Mouse (Mus musculus): ENCODE results near the gene C9orf72. TPM values are rescaled to one million over a fixed set of nuclear protein-coding genes. Genes with fewer than 3 reads are reported as not detected.
A peak's percentile ranks its signal among the peaks of the same experiment; 100 is the strongest.
"Not testable (repeated sequence)": the region's sequence is repeated elsewhere in the genome, so short reads cannot be mapped to it uniquely, and the experiment has no call there.

The C9orf72 gene
- total RNA-seq (2021): 15.1 and 17.4 TPM in 2 replicates
- long read RNA-seq, transcript C9orf72-203 (11 exons, 3,193 nt): major isoform, 15 of 23 reads
- long read RNA-seq, partial matches to known transcripts: 5 of 23 reads
- long read RNA-seq, other reads (novel, unspliced or antisense): 3 of 23 reads

DNA sequence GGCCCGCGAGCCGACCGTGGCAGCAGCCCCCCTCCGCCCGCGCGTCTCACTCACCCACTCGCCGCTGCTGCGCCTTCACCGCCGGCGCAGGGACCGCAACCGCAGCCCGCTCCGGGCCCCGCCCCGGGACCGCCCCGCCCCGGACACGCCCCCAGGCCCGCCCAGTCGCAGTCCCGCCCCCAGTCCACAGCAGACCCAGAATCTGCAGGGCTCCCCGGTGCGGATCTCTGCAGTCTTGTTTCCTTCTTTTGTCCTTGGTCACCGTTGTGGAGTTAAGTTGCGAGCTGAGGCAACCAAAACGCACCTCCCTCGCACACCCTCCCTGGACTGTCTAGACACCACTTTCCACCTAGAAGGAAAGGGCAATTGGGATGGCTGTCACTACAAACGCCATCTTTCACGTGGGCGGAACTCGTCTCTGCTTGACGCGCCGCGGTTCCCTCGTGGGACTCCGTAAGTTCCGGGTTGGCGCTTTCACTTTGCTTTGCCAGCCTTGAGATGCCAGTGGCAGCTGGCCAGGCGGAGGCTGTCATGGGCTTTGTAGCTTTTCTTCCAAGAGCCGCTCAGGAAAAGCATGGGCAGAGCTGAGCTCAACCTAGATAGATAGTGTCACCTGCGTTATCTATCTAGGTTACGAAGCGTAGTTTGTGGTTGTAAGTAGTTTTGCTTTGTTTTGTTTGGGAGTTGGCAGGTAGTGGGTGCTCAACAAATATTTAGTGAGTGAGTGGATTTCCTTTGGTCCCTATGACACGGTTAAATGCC is at the start of gene C9orf72:
Gene C9orf72, minus strand, starts transcription at position 442 of the 762 bp plus-strand sequence.
- DNase-seq: peak; percentile 93

DNA sequence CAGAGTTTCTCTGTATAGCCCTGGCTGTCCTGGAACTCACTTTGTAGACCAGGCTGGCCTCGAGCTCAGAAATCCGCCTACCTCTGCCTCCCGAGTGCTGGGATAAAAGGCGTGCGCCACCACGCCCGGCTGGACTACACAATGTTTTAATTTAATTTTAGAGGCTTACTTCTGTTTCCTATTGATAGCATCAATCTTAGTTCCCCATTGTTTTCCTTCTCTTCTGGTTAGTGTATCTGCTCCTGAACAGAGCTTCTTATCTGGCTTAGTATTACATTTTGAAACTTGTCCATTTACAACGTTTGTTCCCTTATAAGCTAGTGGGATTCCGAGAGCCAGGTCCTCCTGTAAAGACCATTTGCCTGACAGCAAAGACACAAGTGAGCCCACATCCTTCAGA is 33.0 kb upstream of the C9orf72 start:
- no peak for DNase-seq

DNA sequence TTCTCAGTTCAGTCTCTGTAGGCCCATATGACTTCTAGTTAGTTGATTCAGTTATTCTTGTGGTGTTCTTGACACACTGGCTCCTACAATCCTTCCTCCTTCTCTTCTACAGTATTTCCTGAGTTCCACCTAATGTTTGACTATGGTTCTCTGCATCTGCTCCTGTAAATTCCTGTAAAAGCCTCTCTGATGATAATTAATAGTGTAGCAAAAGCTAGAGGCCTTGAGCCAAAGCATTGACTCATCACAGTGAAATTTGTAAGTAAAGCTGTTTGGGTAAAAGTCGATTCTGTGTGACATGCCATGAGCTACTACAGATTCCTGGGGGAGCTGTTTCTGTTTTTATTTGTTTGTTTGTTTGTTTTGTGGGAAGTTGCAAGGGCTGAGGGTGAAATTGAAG is 18.0 kb upstream of the C9orf72 start:
- DNase-seq: no peak

DNA sequence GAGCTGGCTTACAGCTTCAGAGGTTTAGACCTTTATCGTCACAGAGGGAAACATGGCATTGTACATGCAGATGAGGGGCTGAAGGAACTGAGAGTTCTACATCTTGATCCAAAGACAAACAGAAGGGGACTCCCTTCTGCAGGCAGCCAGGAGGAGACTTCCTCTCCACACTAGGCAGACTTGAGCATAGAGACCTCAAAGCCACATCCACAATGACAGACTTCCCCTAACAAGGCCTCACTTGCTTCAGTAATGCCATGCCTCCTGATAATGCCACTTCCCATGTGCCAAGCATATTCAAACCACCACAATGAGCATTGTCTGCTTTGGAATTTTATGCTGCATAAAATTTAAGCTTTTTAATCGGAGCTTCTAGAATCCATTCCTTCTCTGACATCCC is 15.8 kb upstream of the C9orf72 start:
- no peak for DNase-seq

DNA sequence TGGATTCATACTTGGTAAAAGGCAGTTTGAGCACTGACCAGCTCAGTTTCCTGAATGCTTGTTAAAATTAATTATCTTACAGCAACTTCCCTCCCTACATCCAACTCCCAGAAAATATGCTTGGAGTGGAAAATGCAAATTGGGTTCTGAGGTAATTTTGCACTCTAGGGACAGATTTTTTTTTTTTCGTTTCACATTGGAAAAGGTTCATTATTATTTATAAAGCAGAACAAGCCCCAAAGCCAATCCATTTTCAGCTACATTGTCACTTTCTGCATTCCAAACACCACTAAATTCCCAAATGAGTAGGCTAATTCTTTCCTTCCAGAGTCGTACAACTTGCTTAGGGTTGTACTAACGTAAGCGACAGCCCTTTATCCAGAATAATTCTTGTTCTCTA is 12.7 kb upstream of the C9orf72 start:
- DNase-seq: no peak

DNA sequence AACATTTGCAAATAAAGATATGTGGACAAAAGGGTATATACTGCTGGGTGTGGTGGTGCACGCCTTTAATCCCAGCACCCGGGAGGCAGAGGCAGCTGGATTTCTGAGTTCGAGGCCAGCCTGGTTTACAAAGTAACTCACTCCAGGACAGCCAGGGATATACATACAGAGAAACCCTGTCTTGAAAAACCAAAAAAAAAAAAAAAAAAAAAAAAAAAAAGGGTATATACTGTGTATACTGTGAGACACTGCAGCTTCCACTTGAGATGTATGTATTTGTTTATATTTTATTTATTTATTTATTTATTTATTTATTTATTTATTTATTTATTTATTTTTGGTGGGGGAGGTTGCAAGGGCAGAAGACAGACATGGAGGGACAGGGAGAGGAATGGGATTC is 12.3 kb upstream of the C9orf72 start:
- DNase-seq: not testable (repeated sequence)

DNA sequence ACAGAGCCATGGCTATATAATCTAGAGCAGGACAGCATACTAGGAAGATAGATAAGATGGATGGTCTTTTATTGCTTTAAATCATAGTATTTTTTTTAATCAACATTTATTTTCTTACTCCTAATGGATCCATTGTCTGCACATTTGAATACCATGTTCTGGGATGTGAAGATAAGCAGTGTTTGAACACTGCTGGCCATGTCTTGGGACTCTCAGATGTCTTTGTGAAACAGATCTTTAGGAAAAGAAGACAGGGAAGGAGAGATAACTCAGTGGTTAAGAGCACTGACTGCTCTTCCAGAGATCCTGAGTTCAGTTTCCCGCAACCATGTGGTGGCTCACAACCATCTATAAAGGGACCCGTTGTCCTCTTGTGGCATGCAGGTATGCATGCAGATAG is 10.3 kb upstream of the C9orf72 start:
- DNase-seq: no peak

DNA sequence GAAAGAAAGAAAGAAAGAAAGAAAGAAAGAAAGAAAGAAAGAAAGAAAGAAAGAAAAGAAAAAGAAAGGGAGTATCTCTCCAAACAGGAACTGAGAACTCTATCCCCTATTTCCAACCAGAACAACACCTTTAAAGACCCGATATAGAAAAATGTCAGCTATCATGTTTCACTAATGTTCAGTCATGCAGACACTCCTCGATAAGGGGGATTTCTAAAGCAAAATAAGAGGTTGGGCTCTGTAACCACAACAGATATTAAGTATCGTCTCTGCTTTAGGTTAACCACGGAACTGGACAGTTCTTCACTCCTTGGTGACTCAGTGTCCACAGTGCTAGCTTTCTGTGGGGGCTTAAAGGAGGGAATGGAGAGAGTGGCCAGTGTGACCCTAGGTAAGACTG is 2.3 kb upstream of the C9orf72 start:
- DNase-seq: no peak

DNA sequence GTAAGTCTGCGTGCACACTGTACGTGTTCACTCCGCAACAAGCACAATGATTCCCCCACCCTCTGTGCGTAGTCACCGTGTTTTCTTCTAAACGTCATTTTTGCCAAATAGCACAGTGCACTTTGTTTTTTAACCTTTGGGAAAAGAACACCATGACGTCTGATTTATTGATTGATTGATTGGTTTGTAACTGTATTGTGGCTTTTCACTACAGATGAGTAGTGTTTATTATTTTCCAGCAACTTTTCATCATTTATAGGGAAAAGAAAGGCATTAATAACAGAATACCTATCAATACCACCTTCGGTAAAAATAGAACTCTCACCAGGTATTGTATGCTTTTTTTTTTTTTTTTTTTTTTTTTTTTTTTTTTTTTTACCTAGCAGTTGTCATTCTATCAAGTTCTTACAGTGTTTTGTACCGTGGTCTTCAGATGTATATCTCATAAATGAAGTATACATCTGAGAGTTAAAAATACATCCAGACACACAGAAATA is 569 bp upstream of the C9orf72 start:
- no peak for DNase-seq

DNA sequence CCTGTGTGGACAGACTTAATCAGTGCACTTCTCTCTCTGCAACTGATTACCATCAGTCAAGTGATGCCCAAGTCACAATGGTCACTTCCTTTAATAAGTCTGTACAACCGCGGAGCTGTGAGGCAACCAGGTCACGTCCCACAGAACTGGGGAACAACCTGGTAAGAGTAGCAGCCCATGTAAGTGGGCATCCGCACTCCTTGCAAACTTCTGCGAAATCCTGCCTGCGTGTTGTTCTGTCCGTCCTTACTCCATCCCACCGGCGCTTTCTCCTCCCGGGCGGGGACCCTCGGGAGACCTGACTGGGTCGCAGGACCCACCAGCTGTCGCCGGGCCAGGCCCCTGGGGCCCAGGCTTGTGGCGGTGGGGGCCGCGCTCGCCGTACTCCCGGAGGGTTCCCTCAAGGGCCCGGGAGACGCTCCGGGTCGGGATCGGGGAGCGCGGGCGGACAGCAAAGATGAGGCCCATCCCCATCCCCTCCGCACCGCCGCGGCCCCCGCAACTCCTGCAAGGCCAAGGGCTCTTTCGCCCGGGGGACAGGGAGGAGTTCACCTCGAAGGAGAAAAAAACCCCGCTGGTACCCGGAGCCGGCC is 738 bp downstream of the C9orf72 start:
- DNase-seq: no peak

DNA sequence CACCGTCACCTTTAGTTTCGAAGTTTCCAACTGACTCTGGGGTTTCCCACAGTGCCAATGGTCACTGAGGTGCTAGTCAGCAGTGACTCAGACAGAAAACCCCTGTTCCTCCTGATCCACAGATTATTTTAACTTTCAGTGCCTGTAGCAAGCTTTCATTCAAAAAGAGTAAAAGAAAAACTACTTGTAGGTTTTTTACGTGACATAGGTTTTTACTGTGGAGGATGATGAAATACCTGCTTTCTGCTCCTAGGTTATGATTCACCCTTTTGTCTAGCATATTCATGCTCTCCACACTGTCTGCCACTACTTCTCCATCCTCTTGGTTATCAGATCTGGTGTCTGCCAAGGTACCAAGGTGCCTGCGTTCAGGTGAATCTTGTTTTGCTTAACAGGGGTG is 1.9 kb downstream of the C9orf72 start:
- DNase-seq: no peak

DNA sequence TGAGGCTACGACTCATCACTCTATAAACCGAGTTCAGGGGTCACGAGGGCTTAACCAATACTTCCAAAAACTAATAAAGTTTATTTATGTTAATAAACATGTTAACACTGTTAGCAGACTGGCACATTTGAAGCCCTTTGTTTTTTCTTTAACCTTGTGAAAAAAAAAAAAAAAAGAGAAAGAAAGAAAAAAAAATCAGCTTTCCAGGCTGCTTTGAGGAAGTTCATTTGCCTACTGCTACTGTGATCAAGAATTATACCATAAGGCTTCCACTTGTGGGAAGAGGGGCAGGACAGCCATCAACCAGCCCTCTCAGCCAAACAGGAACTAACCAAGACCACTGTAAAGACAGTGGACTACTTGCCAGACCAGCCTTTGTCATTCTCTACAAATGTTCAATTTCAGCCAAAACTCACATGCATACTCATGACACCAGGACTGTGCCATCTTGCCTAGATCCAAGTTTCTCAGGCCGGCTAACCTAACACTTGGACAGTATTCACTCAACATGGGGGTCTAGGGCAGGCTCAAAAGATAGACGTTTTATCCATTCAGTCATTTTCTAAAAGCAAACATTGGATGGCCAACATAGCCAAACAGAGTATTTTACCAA is 2.5 kb downstream of the C9orf72 start:
- DNase-seq: no peak

DNA sequence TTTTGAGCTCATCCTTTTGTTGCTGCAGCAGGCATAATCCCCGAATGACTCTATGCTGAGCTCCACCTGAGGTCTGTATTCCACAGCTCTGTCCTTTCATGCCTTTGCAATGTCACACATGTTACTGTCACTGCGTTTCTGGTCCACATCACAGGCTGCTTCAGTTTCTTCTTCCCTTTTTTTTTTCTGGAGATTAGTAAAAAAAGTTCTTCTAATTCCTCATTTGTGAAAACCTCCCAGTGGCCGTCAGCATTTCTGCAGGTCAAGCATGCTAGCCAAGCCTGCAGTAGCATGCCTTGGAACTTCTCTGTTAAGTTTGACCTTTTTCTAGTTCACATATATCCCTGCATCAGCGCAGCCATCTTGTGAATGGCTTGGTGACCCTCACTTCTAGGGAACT is 4.1 kb downstream of the C9orf72 start:
- DNase-seq: no peak

DNA sequence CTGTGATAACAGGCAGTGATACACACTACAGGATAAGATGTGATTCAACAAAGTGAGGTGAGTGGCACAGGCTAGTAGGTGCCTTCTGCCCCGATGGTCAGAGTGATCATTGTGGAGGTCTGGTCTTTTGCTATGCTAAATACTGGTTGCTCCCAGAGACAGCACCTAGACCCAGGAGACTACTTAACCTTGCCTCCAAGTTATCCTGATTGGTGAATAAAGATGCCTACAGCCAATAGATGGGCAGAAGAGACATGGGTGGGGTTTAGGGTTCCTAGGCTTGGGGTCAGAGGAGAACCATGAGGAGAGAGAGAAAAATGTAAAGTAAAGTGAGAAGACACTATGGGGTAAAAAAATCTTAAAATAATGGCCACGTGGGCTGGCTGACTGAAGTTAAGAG is 4.8 kb downstream of the C9orf72 start:
- DNase-seq: no peak

DNA sequence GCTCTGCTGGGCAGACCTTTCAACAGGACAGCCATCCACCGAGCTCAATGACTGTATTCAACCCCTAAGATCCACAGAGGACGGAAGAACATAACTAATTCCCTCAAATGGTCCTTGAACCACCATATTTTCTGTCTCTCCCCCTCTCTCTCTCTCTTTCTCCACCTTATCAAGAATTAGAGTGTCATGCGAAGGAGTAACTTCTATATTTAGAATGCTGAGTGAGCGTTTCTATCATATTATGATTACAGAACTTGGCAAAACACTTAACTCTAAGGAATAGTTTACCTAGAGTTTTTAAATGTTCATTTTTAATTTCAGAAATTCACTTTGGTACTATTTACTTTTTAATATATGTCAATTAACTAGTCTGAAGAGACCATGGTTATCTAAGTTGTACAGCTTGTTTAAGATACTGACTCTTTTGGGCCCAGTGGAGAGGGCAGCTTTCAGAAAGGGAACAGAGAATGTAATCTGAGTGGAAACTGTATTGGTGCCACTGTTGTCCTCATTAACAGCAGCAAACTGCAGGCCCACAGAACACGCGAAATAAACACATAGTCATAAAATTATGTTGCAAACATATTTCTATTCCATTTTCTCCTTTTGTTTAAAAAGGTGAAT is 5.8 kb downstream of the C9orf72 start:
- DNase-seq: no peak

DNA sequence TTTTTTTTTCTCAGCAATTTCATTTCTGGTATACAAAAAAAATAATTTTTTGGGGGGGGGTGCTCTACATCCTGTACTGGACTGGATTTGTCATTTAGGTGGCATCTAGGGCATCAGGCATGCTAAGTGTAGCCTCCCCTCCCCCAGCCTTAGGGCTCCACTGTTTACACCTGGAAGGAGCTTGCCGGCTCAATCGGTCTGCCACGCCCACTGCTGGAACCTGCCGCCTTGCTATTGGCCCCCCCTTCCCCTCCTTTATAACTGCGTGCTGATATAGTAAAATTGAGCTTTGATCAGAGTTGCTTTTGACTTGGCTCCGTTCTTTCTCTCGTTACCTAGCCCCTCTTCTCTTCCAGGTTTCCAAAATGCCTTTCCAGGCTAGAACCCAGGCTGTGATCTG is 21.3 kb downstream of the C9orf72 start:
- DNase-seq: no peak

DNA sequence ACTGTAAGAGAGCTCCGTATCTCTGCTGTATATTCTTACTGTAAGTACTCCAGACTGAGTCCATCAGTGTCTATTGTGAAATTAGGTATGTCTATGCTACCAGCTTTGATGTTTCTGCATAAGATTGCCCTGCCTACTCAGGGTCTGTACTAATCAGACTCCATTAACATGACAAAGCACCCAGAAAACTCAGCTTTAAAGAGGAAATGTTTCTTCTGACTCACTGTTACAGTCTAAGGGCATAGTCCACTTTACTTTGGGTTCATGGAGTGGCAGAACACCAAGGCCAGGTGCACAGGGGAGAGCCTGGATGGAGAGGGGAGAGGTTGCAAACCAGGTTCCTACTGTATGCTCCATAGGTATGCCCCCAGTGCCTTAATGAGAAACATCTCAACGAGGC is 22.3 kb downstream of the C9orf72 start:
- no peak for DNase-seq

DNA sequence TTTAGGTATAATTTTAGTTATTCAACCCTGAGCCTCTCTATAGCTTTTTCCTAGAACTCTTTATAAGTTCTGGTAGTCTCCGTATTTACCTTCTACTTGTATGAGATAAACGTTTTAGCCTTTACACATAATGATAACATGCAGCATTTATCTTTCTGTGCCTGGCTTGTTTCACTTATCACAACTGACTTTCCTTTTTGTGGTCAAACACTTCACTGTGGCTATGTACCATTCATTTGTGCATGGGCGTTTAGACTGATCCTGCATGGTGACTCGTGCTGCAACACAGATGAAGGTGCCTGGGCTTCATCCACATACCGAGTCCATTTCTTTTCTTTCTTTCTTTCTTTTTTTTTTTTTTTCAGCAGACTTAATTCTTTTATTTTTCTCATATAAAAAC is 24.3 kb downstream of the C9orf72 start:
- no peak for DNase-seq

DNA sequence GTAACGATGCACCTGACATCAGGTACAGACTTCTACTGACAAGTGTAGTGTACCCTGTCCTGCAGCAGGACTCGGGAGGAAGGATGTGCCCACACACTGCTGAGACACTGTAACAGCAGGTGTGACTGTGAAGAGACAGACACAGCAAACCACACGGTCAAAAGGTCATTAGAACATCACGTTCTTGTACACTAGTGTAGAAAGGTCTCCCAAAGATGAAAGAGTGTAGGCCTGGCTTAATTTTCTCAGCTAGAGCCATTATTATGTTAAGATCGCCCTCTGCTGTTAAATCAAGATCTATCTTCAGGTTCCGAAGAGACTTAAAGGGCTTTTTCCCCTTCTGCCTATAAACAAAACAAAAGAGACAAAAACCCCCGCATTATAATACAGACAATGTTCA is 33.2 kb downstream of the C9orf72 start:
- DNase-seq: no peak

DNA sequence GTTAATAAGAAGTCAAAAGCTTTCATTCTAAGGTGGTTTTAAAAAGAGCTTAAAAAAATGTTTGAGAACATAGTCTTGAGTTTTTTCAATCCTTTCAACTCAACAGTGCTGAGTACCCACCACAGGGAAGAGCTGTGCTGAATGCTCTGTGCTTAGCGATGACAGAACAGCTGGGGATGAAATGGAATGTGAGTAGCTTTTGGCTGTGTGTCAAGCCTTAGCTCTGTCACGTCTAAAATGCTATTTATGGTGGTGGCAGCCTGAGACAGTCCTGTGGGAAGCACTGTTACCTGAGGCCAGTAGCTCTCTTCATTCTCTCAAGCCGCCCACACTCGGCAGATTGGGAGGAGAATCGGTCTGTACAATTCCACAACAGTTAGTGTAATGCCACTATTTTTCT is 36.2 kb downstream of the C9orf72 start:
- no peak for DNase-seq

DNA sequence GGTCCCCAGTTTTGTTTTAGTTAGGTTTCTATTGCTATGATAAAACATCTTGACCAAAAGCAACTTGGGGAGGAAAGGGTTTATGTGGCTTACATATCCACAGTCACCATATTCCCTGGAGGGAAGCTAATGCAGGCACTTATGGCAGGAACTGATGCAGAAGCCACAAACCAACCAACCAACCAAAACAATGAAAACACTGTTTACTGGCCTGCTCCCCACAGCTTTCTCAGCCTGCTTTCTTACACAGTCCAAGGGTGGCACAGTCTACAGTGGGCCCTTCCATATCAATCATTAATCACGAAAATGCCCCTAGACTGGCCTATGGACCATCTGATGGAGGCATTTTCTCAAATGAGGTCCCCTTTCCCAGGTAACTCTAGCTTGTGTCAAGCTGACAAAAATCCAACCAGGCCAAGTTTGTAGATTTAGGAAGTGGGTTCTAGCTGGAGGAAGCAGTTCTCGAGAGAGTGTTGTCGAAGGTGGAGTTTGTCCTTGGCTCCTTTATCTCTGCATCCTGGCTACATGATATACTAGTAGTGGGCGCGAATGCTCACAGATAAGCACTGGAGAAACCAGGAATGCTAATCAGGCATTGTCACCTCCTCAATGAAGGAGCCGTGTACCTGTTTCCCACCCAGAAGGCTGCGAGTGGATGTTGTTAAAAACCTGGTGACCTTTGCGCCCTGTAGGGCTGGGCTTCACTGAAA is 38.2 kb downstream of the C9orf72 start:
- DNase-seq: no peak

DNA sequence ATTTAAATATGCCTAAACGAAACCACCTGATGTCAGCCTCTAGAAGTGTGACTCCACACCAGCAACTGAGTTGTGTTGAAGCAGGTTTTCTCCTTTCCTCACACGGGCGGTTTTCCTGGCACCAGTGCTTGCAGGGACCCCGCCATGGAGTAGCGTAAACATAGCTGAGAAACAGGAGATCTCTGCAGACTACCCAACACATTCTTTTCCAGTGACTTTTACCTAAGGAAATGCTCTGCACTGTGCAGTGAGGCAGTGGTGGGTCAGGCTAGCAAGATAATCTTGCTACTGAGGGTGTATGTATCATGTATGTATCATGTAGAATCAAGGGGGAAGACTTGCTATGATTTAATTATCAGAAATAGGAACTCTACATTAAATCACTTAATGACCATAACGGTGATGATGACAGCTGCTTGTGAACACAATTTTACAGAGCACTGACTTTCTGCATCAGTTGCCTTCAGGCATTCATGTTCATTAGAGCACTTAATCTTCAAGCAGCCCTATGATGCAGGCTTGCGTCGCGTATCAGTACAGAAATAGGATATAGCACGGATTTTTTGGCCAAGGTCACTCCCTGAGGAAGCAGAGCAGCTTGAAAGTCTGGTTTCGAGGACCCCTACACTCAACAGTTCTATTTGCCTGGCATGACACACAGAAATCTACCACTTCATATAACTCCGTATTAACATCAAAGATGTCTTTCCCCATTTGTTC is 47.9 kb downstream of the C9orf72 start:
- DNase-seq: no peak
